8 mouse cellular contexts compared by ENCODE assay signal in the genomic region with DNA sequence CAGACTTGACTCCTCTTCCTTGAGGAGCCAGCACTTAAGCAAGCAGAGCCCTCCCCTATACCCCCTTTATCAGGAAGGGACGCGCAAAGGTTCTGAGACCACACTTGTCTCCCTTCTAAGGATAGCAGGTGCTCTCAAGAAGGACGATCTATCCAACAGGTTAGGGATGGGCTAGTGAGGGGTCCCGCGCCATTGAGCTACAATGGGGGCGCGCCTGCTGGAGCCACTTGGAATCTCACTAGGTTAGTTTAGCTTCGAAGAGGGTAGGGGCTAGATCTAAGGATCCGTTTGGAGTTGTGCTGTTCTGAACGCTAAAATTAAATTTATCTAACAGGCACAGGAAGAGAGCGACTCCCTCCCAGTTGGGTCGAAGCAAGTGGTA. TPM values are rescaled to one million over a fixed set of nuclear protein-coding genes. Genes with fewer than 3 reads are reported as not detected.
DNase-seq lines count a peak whose midpoint lies in the region; ATAC-seq lines count a peak whose summit lies in the region.

No protein-coding gene starts in this region.

- no peaks in the 10 kb centered on the region for H3K36me3 ChIP-seq in lung, embryonic 16.5 days (ENCODE audit: control insufficient read depth, insufficient read depth, low read length)
- H3K36me3 ChIP-seq in embryonic facial prominence, embryonic 11.5 days (replicated peaks; ENCODE audit: control insufficient read depth, insufficient read depth, low read depth, low read length), result no peaks in the 10 kb centered on the region
- no peaks in the 10 kb centered on the region for H3K36me3 ChIP-seq in hindbrain, embryonic 16.5 days (ENCODE audit: control insufficient read depth, insufficient read depth, low read length)
- H3K36me3 ChIP-seq in midbrain, embryonic 16.5 days (ENCODE audit: control insufficient read depth, insufficient read depth, low read length), result no peaks in the 10 kb centered on the region

- peaks cover 16% of the 10 kb centered on the region for H3K4me1 ChIP-seq in lung, embryonic 16.5 days (replicated peaks; ENCODE audit: control insufficient read depth, insufficient read depth, low read length)
- peaks cover 4% of the 10 kb centered on the region for H3K4me1 ChIP-seq in embryonic facial prominence, embryonic 11.5 days (ENCODE audit: control insufficient read depth, insufficient read depth, low read length)
- peaks cover 11% of the 10 kb centered on the region for H3K4me1 ChIP-seq in hindbrain, embryonic 16.5 days (ENCODE audit: control insufficient read depth, insufficient read depth, low read depth, low read length)
- peaks cover 10% of the 10 kb centered on the region for H3K4me1 ChIP-seq in midbrain, embryonic 16.5 days (ENCODE audit: control insufficient read depth, insufficient read depth, low read length)

- peaks cover 11% of the 10 kb centered on the region for H3K27me3 ChIP-seq in lung, embryonic 16.5 days (ENCODE audit: control insufficient read depth, insufficient read depth, low read depth, low read length)
- H3K27me3 ChIP-seq in embryonic facial prominence, embryonic 11.5 days (ENCODE audit: control insufficient read depth, insufficient read depth, low read length), result peaks cover 9% of the 10 kb centered on the region
- peaks cover 7% of the 10 kb centered on the region for H3K27me3 ChIP-seq in hindbrain, embryonic 16.5 days (replicated peaks; ENCODE audit: control insufficient read depth, insufficient read depth, low read length)
- peaks cover 4% of the 10 kb centered on the region; the same call in 1 of the 2 replicates for H3K27me3 ChIP-seq in midbrain, embryonic 16.5 days (ENCODE audit: control insufficient read depth, insufficient read depth, low read depth, low read length)

- H3K9ac ChIP-seq in lung, embryonic 16.5 days (ENCODE audit: low read length), result peak overlapping the region; percentile 79
- H3K9ac ChIP-seq in embryonic facial prominence, embryonic 11.5 days (replicated peaks; ENCODE audit: low read length), result peak overlapping the region; percentile 75
- peak overlapping the region; percentile 88 for H3K9ac ChIP-seq in hindbrain, embryonic 16.5 days (ENCODE audit: low read depth, low read length)
- H3K9ac ChIP-seq in midbrain, embryonic 16.5 days (ENCODE audit: low read depth, low read length), result peak overlapping the region; percentile 78

- no peak overlapping the region for H3K27ac ChIP-seq in lung, embryonic 16.5 days (ENCODE audit: low read length)
- H3K27ac ChIP-seq in embryonic facial prominence, embryonic 11.5 days (replicated peaks; ENCODE audit: low read depth, low read length), result no peak overlapping the region
- no peak overlapping the region for H3K27ac ChIP-seq in hindbrain, embryonic 16.5 days (ENCODE audit: low read depth, low read length)
- H3K27ac ChIP-seq in midbrain, embryonic 16.5 days (ENCODE audit: low read length), result no peak overlapping the region

- ATAC-seq in lung, embryonic 16.5 days (ENCODE audit: low read depth), result no peak
- ATAC-seq in embryonic facial prominence, embryonic 11.5 days (replicated peaks; ENCODE audit: insufficient number of reproducible peaks, low FRiP score, low TSS enrichment, low read depth), result peak; percentile 27; the same call in 1 of the 2 replicates
- ATAC-seq in hindbrain, embryonic 16.5 days, result no peak; the same call in none of the 2 replicates
- peak; percentile 49; the same call in 1 of the 2 replicates for ATAC-seq in midbrain, embryonic 16.5 days

- peak overlapping the region; percentile 69 for H3K4me2 ChIP-seq in lung, embryonic 16.5 days (ENCODE audit: low read depth, low read length)
- H3K4me2 ChIP-seq in embryonic facial prominence, embryonic 11.5 days (ENCODE audit: low read depth, low read length), result peak overlapping the region; percentile 90
- H3K4me2 ChIP-seq in hindbrain, embryonic 16.5 days (ENCODE audit: low read length), result peak overlapping the region; percentile 71
- peak overlapping the region; percentile 99 for H3K4me2 ChIP-seq in midbrain, embryonic 16.5 days (ENCODE audit: low read length)

- no peak for DNase-seq in lung, postnatal 25 days (ENCODE audit: low spot score)
- peak; percentile 36 for DNase-seq in embryonic facial prominence, embryonic 11.5 days (ENCODE audit: low spot score)
- no peak for DNase-seq in right cerebral cortex, adult 18-20 months
- DNase-seq in gastrocnemius, postnatal 4 days (ENCODE audit: low spot score in 2 of 2), result no peak
- DNase-seq in right cerebral cortex, postnatal 4 days, result no peak

- H3K9me3 ChIP-seq in lung, embryonic 16.5 days (ENCODE audit: control insufficient read depth, low read length), result no peaks in the 10 kb centered on the region
- H3K9me3 ChIP-seq in embryonic facial prominence, embryonic 11.5 days (replicated peaks; ENCODE audit: control insufficient read depth, low read length), result no peaks in the 10 kb centered on the region
- H3K9me3 ChIP-seq in hindbrain, embryonic 16.5 days (ENCODE audit: control insufficient read depth, low read length), result no peaks in the 10 kb centered on the region
- no peaks in the 10 kb centered on the region for H3K9me3 ChIP-seq in midbrain, embryonic 16.5 days (replicated peaks; ENCODE audit: control insufficient read depth, low read length, poor library complexity, severe bottlenecking)

- H3K4me3 ChIP-seq in lung, embryonic 16.5 days (ENCODE audit: low read length), result peak overlapping the region; percentile 79
- peak overlapping the region; percentile 77 for H3K4me3 ChIP-seq in embryonic facial prominence, embryonic 11.5 days (ENCODE audit: low read depth, low read length)
- peak overlapping the region; percentile 87 for H3K4me3 ChIP-seq in hindbrain, embryonic 16.5 days (ENCODE audit: low read length)
- peak overlapping the region; percentile 89 for H3K4me3 ChIP-seq in midbrain, embryonic 16.5 days (ENCODE audit: low read depth, low read length)

- WGBS in lung, embryonic 16.5 days, result under 1% methylated on average over 12 of the region's 12 CpGs
- 3% methylated on average over 12 of the region's 12 CpGs for WGBS in embryonic facial prominence, embryonic 11.5 days
- under 1% methylated on average over 12 of the region's 12 CpGs for WGBS in hindbrain, embryonic 16.5 days
- 2% methylated on average over 12 of the region's 12 CpGs for WGBS in midbrain, embryonic 16.5 days

RNA-seq across cellular contexts. Expression of a gene that starts 0.9 kb away (rescaled TPM):
- 3.8 TPM in 2 replicates for polyA plus RNA-seq in lung, embryonic 16.5 days (2015; fragmentation: Nextera tagmentation; extraction: Ambion mirVana)
- polyA plus RNA-seq in embryonic facial prominence, embryonic 11.5 days (2014; fragmentation: Nextera tagmentation; extraction: Ambion mirVana), result 1.6 and 2.1 TPM in 2 replicates
- polyA plus RNA-seq in hindbrain, embryonic 16.5 days (2015; fragmentation: Nextera tagmentation; extraction: Ambion mirVana), result 2.2 and 2.4 TPM in 2 replicates
- polyA plus RNA-seq in midbrain, embryonic 16.5 days (2015; fragmentation: Nextera tagmentation; extraction: Ambion mirVana), result 1.0 and 1.6 TPM in 2 replicates
- 1 to 10 TPM; 1.7 to 1.9 TPM for total RNA-seq in gastrocnemius, postnatal 4 days (2021)

Comparison
In these comparisons a context has a peak if more than half of its experiments do, and no peak if none do; other contexts are left out.
1. ATAC-seq: peak in embryonic facial prominence, embryonic 11.5 days (single experiment) and midbrain, embryonic 16.5 days (single experiment); none in lung, embryonic 16.5 days (single experiment) and hindbrain, embryonic 16.5 days (single experiment).
2. Peak in every context shown above with its lines, with median percentiles within 50 percentile points of each other: H3K4me2 ChIP-seq, H3K4me3 ChIP-seq and H3K9ac ChIP-seq.